ENCODE assay signal across 8 mouse cellular contexts in genomic region chr6:88388946-88389345, GRCm38 (mm10). TPM values are rescaled to one million over a fixed set of nuclear protein-coding genes. Genes with fewer than 3 reads are reported as not detected.
DNase-seq lines count a peak whose midpoint lies in the region; ATAC-seq and TF ChIP-seq lines count a peak whose summit lies in the region.

No protein-coding gene starts in this region.

- no peaks in the 10 kb centered on the region for H3K27me3 ChIP-seq in forebrain, embryonic 13.5 days
- 0 out of 2 replicates have a peak, but pooled peaks cover 3% of the 10 kb centered on the region for H3K27me3 ChIP-seq in hindbrain, embryonic 13.5 days

- TF ChIP-seq CTCF in layer of hippocampus, adult 2 months (conservative IDR thresholded peaks at IDR 0.05) = no peak

- no peak overlapping the region for H3K9ac ChIP-seq in forebrain, embryonic 13.5 days
- H3K9ac ChIP-seq in hindbrain, embryonic 13.5 days = no peak overlapping the region

- no peaks in the 10 kb centered on the region for H3K9me3 ChIP-seq in forebrain, embryonic 13.5 days (replicated peaks)
- H3K9me3 ChIP-seq in hindbrain, embryonic 13.5 days = no peaks in the 10 kb centered on the region

- H3K4me1 ChIP-seq in forebrain, embryonic 13.5 days = peaks cover 35% of the 10 kb centered on the region
- peaks cover 30% of the 10 kb centered on the region for H3K4me1 ChIP-seq in hindbrain, embryonic 13.5 days (replicated peaks)

- peak overlapping the region; percentile 92 for H3K27ac ChIP-seq in forebrain, embryonic 13.5 days
- H3K27ac ChIP-seq in hindbrain, embryonic 13.5 days = peak overlapping the region; percentile 23; the same call in 1 of the 2 replicates
- H3K27ac ChIP-seq in layer of hippocampus, adult 2 months = no peak overlapping the region

- H3K4me3 ChIP-seq in forebrain, embryonic 13.5 days = no peak overlapping the region
- no peak overlapping the region for H3K4me3 ChIP-seq in hindbrain, embryonic 13.5 days
- no peak overlapping the region for H3K4me3 ChIP-seq in layer of hippocampus, adult 2 months

- peak; percentile 17 for DNase-seq in kidney, adult 9 months
- DNase-seq in kidney, adult 18-20 months = no peak
- DNase-seq in layer of hippocampus, adult 2 months (ENCODE audit: low spot score in 2 of 2) = no peak
- no peak for DNase-seq in cerebellum, postnatal 36 days
- DNase-seq in layer of hippocampus, adult 8-10 months (ENCODE audit: low spot score in 2 of 2) = no peak

- ATAC-seq in forebrain, embryonic 13.5 days = no peak
- no peak for ATAC-seq in hindbrain, embryonic 13.5 days (ENCODE audit: low FRiP score)
- ATAC-seq in megakaryocyte, adult 5-6 weeks (ENCODE audit: poor library complexity, severe bottlenecking) = peak; percentile 49; the same call in 1 of the 2 replicates

- H3K4me2 ChIP-seq in forebrain, embryonic 13.5 days = no peak overlapping the region
- no peak overlapping the region for H3K4me2 ChIP-seq in hindbrain, embryonic 13.5 days

- no peaks in the 10 kb centered on the region for H3K36me3 ChIP-seq in forebrain, embryonic 13.5 days (ENCODE audit: poor library complexity, severe bottlenecking)
- no peaks in the 10 kb centered on the region for H3K36me3 ChIP-seq in hindbrain, embryonic 13.5 days

- WGBS in forebrain, embryonic 13.5 days = 67% methylated on average over 5 of the region's 5 CpGs
- 74% methylated on average over 5 of the region's 5 CpGs for WGBS in hindbrain, embryonic 13.5 days

RNA-seq across cellular contexts. Expression of gene Eefsec, which starts 57.4 kb away (rescaled TPM):
- 31.1 and 36.1 TPM in 2 replicates for polyA plus RNA-seq in forebrain, embryonic 13.5 days (2015; fragmentation: Nextera tagmentation; extraction: Ambion mirVana)
- 25.2 and 27.4 TPM in 2 replicates for polyA plus RNA-seq in hindbrain, embryonic 13.5 days (2015; fragmentation: Nextera tagmentation; extraction: Ambion mirVana)
- total RNA-seq in megakaryocyte, adult 5-6 weeks (2015) = 10.5 and 11.2 TPM in 2 replicates
- 7.0 and 10.8 TPM in 2 replicates for total RNA-seq in megakaryocyte, adult 5-6 weeks (2017)
- 10 to 100 TPM; 27.5 to 29.4 TPM for total RNA-seq in layer of hippocampus, adult 2 months (2021)
- 10 to 100 TPM; 21.4 to 28.7 (median 24.2) TPM for total RNA-seq in layer of hippocampus, adult 8-10 months (2022)
